Mouse (Mus musculus) forebrain, embryonic 16.5 days (tissue): ENCODE measurements around the gene Lipe. TPM values are rescaled to one million over a fixed set of nuclear protein-coding genes. Genes with fewer than 3 reads are reported as not detected.

Source experiments
- ATAC-seq: fragments of 200-750 bp; cut with Nextera tagmentation; 2 replicates; pipeline ENCODE4 v1.8.0; 2017; ENCODE audit warnings: mild to moderate bottlenecking, moderate library complexity
- H3K27ac ChIP-seq: fragments of 300-500 bp; sonication (generic); 2 replicates; pipeline ENCODE4 v1.5.1; 2014; ENCODE audit warnings: low read length, control low read depth
- H3K27me3 ChIP-seq: fragments of 300-500 bp; sonication (generic); replicated peaks from 2 replicates; pipeline ENCODE4 v1.6.1; 2014; ENCODE audit warnings: low read length; ENCODE audit not compliant: control insufficient read depth, insufficient read depth
- H3K36me3 ChIP-seq: fragments of 300-500 bp; sonication (generic); 2 replicates; pipeline ENCODE4 v1.6.1; 2014; ENCODE audit not compliant: control insufficient read depth, insufficient read depth
- H3K4me1 ChIP-seq: fragments of 300-500 bp; sonication (generic); replicated peaks from 2 replicates; pipeline ENCODE4 v1.6.1; 2014; ENCODE audit warnings: low read length; ENCODE audit not compliant: control insufficient read depth, insufficient read depth
- H3K4me2 ChIP-seq: fragments of 300-500 bp; sonication (generic); 2 replicates; pipeline ENCODE4 v1.6.1; 2014; ENCODE audit warnings: mild to moderate bottlenecking, low read length, control low read depth
- H3K4me3 ChIP-seq: fragments of 300-500 bp; sonication (generic); replicated peaks from 2 replicates; pipeline ENCODE4 v1.5.1; 2014; ENCODE audit warnings: mild to moderate bottlenecking, low read length, control low read depth
- H3K9ac ChIP-seq: fragments of 300-500 bp; sonication (generic); replicated peaks from 2 replicates; pipeline ENCODE4 v1.6.1; 2014; ENCODE audit warnings: low read depth, low read length, control low read depth
- H3K9me3 ChIP-seq: fragments of 300-500 bp; sonication (generic); 2 replicates; pipeline ENCODE4 v1.6.1; 2016; ENCODE audit warnings: low read length; ENCODE audit not compliant: control insufficient read depth
- WGBS: fragments of 180-500 bp; shearing (Covaris S2); extraction: QIAGEN DNeasy Blood & Tissue Kit; methylation state at CpG from one replicate; pipeline ENCODE4 v1.1.7; 2014; 5-methylcytosine and 5-hydroxymethylcytosine counted together
- polyA plus RNA-seq: library from polyadenylated mRNA; unstranded; fragments of >200 nt; fragmentation: Nextera tagmentation; extraction: Ambion mirVana; gene quantifications from 2 replicates; pipeline ENCODE4 v1.2.1, GENCODE M21; 2015

Gene Lipe
- polyA plus RNA-seq, 1 experiment from 2014 or later, result 18.5 TPM

DNA sequence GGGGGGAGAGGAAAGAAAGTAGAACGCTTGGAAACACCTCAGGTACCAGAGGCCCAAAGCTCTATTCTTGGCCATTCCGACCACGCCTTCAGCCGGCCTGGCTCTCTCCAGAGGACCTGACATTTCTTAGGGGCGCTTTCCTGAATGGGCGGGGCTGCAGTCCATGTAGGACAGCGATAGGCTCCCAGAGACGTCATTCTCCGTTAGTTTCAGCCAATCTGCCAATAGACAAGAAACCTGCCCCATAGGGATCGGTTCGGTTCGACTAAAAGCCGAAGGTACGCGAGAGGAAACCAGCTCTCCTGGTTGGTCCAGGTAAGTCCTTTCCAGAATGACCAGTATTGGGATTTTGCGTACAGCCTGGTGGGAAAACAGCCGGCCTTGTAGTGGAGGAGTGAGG is 22.0 kb downstream of the Lipe start:
- peak overlapping the region; percentile 67 for H3K4me2 ChIP-seq
- peaks cover 13% of the 10 kb centered on the region for H3K4me1 ChIP-seq
- ATAC-seq, result peak; percentile 70
- peak overlapping the region; percentile 43 for H3K4me3 ChIP-seq
- 0 out of 2 replicates have a peak, but pooled peaks cover 2% of the 10 kb centered on the region for H3K27me3 ChIP-seq
- H3K36me3 ChIP-seq, result no peaks in the 10 kb centered on the region; the same call in 1 of the 2 replicates
- peak overlapping the region; percentile 54 for H3K9ac ChIP-seq
- WGBS, result 8% methylated on average over 17 of the region's 17 CpGs
- H3K9me3 ChIP-seq, result no peaks in the 10 kb centered on the region
- H3K27ac ChIP-seq, result no peak overlapping the region

GRCm38 (mm10) chr7:25372441-25372840 is 26.1 kb downstream of the Lipe start:
- no peak overlapping the region for H3K27ac ChIP-seq
- no peaks in the 10 kb centered on the region for H3K9me3 ChIP-seq
- no peak for ATAC-seq
- H3K36me3 ChIP-seq, result no peaks in the 10 kb centered on the region
- 97% methylated on average over 5 of the region's 5 CpGs for WGBS
- peaks cover 12% of the 10 kb centered on the region for H3K27me3 ChIP-seq
- H3K4me2 ChIP-seq, result no peak overlapping the region
- H3K9ac ChIP-seq, result no peak overlapping the region
- H3K4me1 ChIP-seq, result peaks cover 7% of the 10 kb centered on the region; the same call in 1 of the 2 replicates
- H3K4me3 ChIP-seq, result no peak overlapping the region

GRCm38 (mm10) chr7:25369058-25369749 is 29.3 kb downstream of the Lipe start, which contains the start of gene Cnfn:
Cnfn (minus strand) TSS chr7:25369724.
- WGBS, result 46% methylated on average over 12 of the region's 12 CpGs
- H3K27me3 ChIP-seq, result peaks cover 19% of the 10 kb centered on the region
- no peak within 1 kb of the TSS for H3K9ac ChIP-seq
- no peak within 1 kb of the TSS for H3K4me3 ChIP-seq
- no peak within 1 kb of the TSS for H3K4me2 ChIP-seq
- peak; percentile 21; the same call in 1 of the 2 replicates for ATAC-seq
- H3K4me1 ChIP-seq, result peaks cover 9% of the 10 kb centered on the region
- no peaks in the 10 kb centered on the region for H3K36me3 ChIP-seq
- H3K27ac ChIP-seq, result no peak within 1 kb of the TSS
- H3K9me3 ChIP-seq, result no peaks in the 10 kb centered on the region

DNA sequence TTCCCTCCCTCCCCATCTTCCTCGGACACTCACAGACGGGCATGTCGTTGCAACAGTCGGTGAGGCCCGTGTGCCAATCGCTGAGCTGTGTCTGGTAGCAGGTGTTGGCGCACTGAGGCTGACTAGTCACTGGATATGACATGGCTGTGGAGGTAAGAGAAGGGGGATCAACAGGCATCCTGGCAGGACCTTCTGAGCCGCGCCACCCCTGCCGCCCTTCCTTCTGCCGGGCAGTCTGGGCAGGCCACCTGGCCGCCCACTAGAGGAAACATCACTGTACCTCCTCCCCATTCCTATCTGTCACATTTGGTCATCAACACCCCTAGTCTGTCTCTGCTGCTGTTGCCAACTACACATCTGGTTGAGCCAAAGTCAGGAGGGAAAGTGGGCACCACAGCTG is 30.2 kb downstream of the Lipe start:
- Histone ChIP-seq H3K27me3 (peaks cover 19% of the 10 kb centered on the region), H3K4me1 (peaks cover 9% of the 10 kb centered on the region), H3K9ac (no peak overlapping the region), H3K27ac (no peak overlapping the region), H3K36me3 (peaks cover 4% of the 10 kb centered on the region; the same call in 1 of the 2 replicates), H3K4me2 (no peak overlapping the region), H3K4me3 (no peak overlapping the region), H3K9me3 (no peaks in the 10 kb centered on the region)
- ATAC-seq, result no peak
- 17% methylated on average over 12 of the region's 12 CpGs for WGBS

- Histone ChIP-seq H3K9ac (no peak overlapping the region), H3K4me2 (no peak overlapping the region), H3K4me1 (peaks cover 9% of the 10 kb centered on the region), H3K9me3 (no peaks in the 10 kb centered on the region), H3K36me3 (peaks cover 7% of the 10 kb centered on the region; the same call in 1 of the 2 replicates), H3K4me3 (no peak overlapping the region), H3K27me3 (peaks cover 19% of the 10 kb centered on the region), H3K27ac (no peak overlapping the region)
- no peak for ATAC-seq
- WGBS, result 2% methylated on average over 33 of the region's 33 CpGs
These were observed 30.7 kb downstream of the Lipe start for GRCm38 (mm10) chr7:25367632-25368293.

DNA sequence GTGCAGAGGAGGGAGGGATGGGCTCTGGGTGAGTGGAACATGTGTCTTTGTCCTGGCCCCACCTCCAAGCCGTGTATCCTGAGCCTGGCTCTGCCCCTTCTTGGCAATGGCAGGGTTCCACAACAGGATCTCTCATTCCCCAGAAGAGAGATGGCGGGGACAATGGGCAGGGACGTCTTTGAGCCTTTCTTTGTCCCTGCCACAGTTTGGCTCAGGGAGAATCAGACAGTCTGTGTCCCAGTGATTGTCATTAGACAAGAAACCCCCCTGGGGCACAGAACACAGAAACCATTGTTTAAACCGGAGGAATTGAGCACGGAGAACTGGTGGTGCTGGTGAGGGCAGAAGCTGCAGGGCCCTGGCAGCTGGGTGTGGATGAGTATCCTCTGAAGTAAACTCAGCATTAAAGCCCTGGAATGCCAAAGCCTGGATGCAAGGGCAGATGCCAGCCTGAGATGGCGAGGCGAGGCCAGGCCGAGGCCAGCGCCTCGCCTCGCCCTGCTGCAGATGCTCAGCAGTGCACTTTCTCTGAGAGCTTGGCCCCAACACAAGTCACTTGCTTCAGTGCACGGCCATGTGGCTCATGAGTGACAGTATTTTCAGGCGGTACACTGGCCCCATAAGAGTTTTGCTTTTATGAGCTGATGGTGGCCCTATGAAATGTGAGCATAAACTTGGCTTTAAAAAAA is 32.4 kb downstream of the Lipe start:
- Histone ChIP-seq H3K27ac (no peak overlapping the region), H3K4me3 (no peak overlapping the region), H3K27me3 (peaks cover 19% of the 10 kb centered on the region), H3K9ac (peak overlapping the region; percentile 27), H3K4me2 (no peak overlapping the region), H3K9me3 (no peaks in the 10 kb centered on the region), H3K4me1 (peaks cover 9% of the 10 kb centered on the region), H3K36me3 (peaks cover 8% of the 10 kb centered on the region)
- 7% methylated on average over 13 of the region's 13 CpGs for WGBS
- ATAC-seq, result peak; percentile 37

GRCm38 (mm10) chr7:25363632-25364031 is 34.9 kb downstream of the Lipe start:
- peaks cover 15% of the 10 kb centered on the region for H3K27me3 ChIP-seq
- no peak overlapping the region for H3K4me3 ChIP-seq
- no peak overlapping the region for H3K9ac ChIP-seq
- no peak for ATAC-seq
- WGBS, result 95% methylated on average over 17 of the region's 17 CpGs
- peaks cover 21% of the 10 kb centered on the region for H3K36me3 ChIP-seq
- H3K4me1 ChIP-seq, result peaks cover 7% of the 10 kb centered on the region
- no peak overlapping the region for H3K4me2 ChIP-seq
- no peak overlapping the region for H3K27ac ChIP-seq
- H3K9me3 ChIP-seq, result no peaks in the 10 kb centered on the region

DNA sequence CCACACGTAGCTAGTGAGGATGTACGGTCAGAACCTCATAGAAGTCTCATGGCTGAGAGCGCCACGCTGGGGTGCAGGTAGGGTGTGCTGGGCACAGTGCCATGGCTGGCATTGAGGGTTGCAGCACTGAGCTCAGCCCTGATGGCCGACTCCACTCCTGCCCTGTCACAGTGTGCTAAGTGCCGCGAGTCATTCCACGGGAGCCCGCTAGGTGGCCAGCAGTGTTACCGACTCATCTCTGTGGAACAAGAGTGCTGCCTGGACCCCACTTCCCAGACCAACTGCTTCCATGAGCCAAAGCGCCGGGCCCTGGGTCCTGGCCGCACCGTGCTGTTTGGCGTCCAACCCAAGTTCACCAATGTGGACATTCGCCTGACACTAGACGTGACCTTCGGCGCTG is 35.4 kb downstream of the Lipe start:
- Histone ChIP-seq H3K27me3 (peaks cover 11% of the 10 kb centered on the region; the same call in 1 of the 2 replicates), H3K9ac (no peak overlapping the region), H3K4me3 (no peak overlapping the region), H3K4me1 (peaks cover 7% of the 10 kb centered on the region), H3K4me2 (no peak overlapping the region), H3K9me3 (no peaks in the 10 kb centered on the region), H3K36me3 (peaks cover 23% of the 10 kb centered on the region), H3K27ac (no peak overlapping the region)
- WGBS, result 88% methylated on average over 19 of the region's 19 CpGs
- ATAC-seq, result no peak

GRCm38 (mm10) chr7:25358721-25359206 is 39.7 kb downstream of the Lipe start:
- no peaks in the 10 kb centered on the region for H3K4me1 ChIP-seq
- no peaks in the 10 kb centered on the region for H3K9me3 ChIP-seq
- peak; percentile 73 for ATAC-seq
- 61% methylated on average over 19 of the region's 19 CpGs for WGBS
- H3K36me3 ChIP-seq, result peaks cover 25% of the 10 kb centered on the region
- no peak overlapping the region for H3K27ac ChIP-seq
- no peak overlapping the region for H3K4me3 ChIP-seq
- no peak overlapping the region for H3K9ac ChIP-seq
- no peak overlapping the region for H3K4me2 ChIP-seq
- H3K27me3 ChIP-seq, result no peaks in the 10 kb centered on the region
